Mouse (Mus musculus) urinary bladder, postnatal 0 days (tissue): ENCODE measurements around the gene Uck1. TPM values are rescaled to one million over a fixed set of nuclear protein-coding genes. Genes with fewer than 3 reads are reported as not detected.

Source experiments
- polyA plus RNA-seq: library from polyadenylated mRNA; unstranded; fragments of >200 nt; fragmentation: Nextera tagmentation; extraction: Ambion mirVana; gene quantifications from 2 replicates; pipeline ENCODE4 v1.2.1, GENCODE M21; 2015

Gene Uck1
- 41.4 and 44.3 TPM in 2 replicates for polyA plus RNA-seq

GRCm38 (mm10) chr2:32259657-32260417, at the start of gene Uck1:
TSS of gene Uck1 (minus strand) at chr2:32260159.

GRCm38 (mm10) chr2:32287923-32288367, 28.0 kb upstream of the Uck1 start, which contains the start of gene Swi5:
TSS of gene Swi5 (minus strand) at chr2:32288075.

GRCm38 (mm10) chr2:32287334-32287840, 27.4 kb upstream of the Uck1 start, which contains the start of gene Golga2:
TSS of gene Golga2 (plus strand) at chr2:32287384.

GRCm38 (mm10) chr2:32235886-32236759, 23.8 kb downstream of the Uck1 start, which contains the start of gene Pomt1:
TSS of gene Pomt1 (plus strand) at chr2:32236590.

Other genes with a start within 250 kb of the Uck1 start
- 0.37 and 0.65 TPM in 2 replicates for gene Fam78a, start 175.3 kb downstream of the Uck1 start, polyA plus RNA-seq
- gene Plpp7, start 164.6 kb downstream of the Uck1 start, polyA plus RNA-seq: 2.6 and 3.2 TPM in 2 replicates
- gene Prrc2b, start 109.1 kb downstream of the Uck1 start, polyA plus RNA-seq: 20.9 and 22.2 TPM in 2 replicates
- gene Pomt1, start 23.6 kb downstream of the Uck1 start, polyA plus RNA-seq: 9.2 and 9.6 TPM in 2 replicates
- gene Golga2, start 27.2 kb upstream of the Uck1 start, polyA plus RNA-seq: 21.3 and 21.6 TPM in 2 replicates
- 334 and 344 TPM in 2 replicates for gene Swi5, start 27.9 kb upstream of the Uck1 start, polyA plus RNA-seq
- 21.8 and 23.1 TPM in 2 replicates for gene Ciz1, start 92.2 kb upstream of the Uck1 start, polyA plus RNA-seq
- 10.8 and 12.5 TPM in 2 replicates for gene Dnm1, start 93.2 kb upstream of the Uck1 start, polyA plus RNA-seq
- 58.3 and 58.6 TPM in 2 replicates for gene 1110008P14Rik, start 121.8 kb upstream of the Uck1 start, polyA plus RNA-seq
- 2.1 and 9.2 TPM in 2 replicates for gene Lcn2, start 128.1 kb upstream of the Uck1 start, polyA plus RNA-seq
- 19.9 and 20.9 TPM in 2 replicates for gene Ptges2, start 135.7 kb upstream of the Uck1 start, polyA plus RNA-seq
- gene Naif1, start 190.3 kb upstream of the Uck1 start, polyA plus RNA-seq: 3.3 and 3.7 TPM in 2 replicates
- 16.0 and 18.5 TPM in 2 replicates for gene Slc25a25, start 191.3 kb upstream of the Uck1 start, polyA plus RNA-seq